Mouse (Mus musculus) embryonic fibroblast, embryonic 13.5 days (primary cell): Measurements from ENCODE around the gene Nfic. TPM values are rescaled to one million over a fixed set of nuclear protein-coding genes. Genes with fewer than 3 reads are reported as not detected.

ENCODE experiments used
- H3K27ac ChIP-seq: 2 replicates; pipeline ENCODE4 v1.5.1; 2012; ENCODE audit warnings: low read length, control low read depth, inconsistent platforms; ENCODE audit not compliant: insufficient read depth
- H3K4me1 ChIP-seq: 2 replicates; pipeline ENCODE4 v1.6.1; 2011; ENCODE audit warnings: low read length; ENCODE audit not compliant: control insufficient read depth, insufficient read depth
- H3K4me3 ChIP-seq: 2 replicates; pipeline ENCODE4 v1.5.1; 2011; ENCODE audit warnings: mild to moderate bottlenecking, control low read depth, low read length; ENCODE audit not compliant: insufficient read depth
- CTCF ChIP-seq: IDR thresholded peaks from 2 replicates; pipeline ENCODE4 v1.5.1; 2011; ENCODE audit warnings: mild to moderate bottlenecking, control low read depth, low read length, moderate library complexity, borderline replicate concordance; ENCODE audit not compliant: insufficient read depth
- POLR2A ChIP-seq: IDR thresholded peaks from 2 replicates; pipeline ENCODE4 v1.6.1; 2011; ENCODE audit warnings: low read depth, mild to moderate bottlenecking, control low read depth, low read length, moderate library complexity
- polyA plus RNA-seq: library from polyadenylated mRNA; stranded (reverse); fragments of >200 nt; gene quantifications from 2 replicates; pipeline ENCODE4 v1.2.4, GENCODE M21; 2011; ENCODE audit warnings: low read depth; ENCODE audit not compliant: missing spikeins, insufficient read length

Nfic gene
- polyA plus RNA-seq, 1 experiment = 84.8 TPM

GRCm38 (mm10) chr10:81430831-81431525 lies 24.5 kb downstream of the Nfic start:
- H3K4me1 ChIP-seq = peaks cover 2% of the 10 kb centered on the region; the same call in 1 of the 2 replicates
- peak overlapping the region; percentile 53 for H3K4me3 ChIP-seq
- TF ChIP-seq CTCF = no peak
- TF ChIP-seq POLR2A = peak; percentile 54
- no peak overlapping the region for H3K27ac ChIP-seq

DNA sequence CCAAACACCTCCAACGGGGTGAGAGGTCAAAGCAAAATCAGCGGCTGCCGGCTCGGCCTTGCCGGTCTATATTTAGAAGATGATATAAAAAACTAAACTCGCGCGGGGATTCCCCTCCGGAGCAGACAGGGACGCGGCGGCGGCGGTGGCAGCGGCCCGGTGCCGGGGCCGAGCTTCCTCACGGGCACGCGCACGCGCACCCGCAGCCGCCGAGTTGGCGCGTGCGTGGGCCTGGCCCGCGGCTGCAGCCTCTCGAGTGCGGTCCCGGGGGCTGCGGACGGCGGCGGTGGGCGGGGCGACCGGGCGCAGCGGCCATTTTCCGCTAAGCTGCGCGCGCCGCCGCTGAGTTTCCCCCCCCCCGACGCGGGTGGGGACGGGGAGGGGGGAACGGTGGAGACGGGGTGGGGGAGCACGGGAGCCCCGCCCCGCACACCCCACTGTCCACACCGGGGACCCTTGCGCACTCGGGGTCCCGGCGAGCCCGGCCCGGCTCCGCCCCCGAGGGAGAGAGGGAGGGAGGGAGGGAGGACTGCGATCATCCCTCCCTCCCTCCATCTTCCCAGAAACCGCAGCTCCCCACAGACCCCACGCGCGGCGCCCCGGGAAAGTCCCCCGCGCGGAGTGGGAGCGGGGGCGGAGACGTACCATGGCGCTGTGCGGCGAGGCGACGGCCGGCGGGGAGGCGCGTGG lies 25.1 kb downstream of the Nfic start:
- TF ChIP-seq POLR2A (no peak), CTCF (no peak)
- Histone ChIP-seq H3K27ac (peak overlapping the region; percentile 25), H3K4me3 (peak overlapping the region; percentile 53), H3K4me1 (peaks cover 2% of the 10 kb centered on the region; the same call in 1 of the 2 replicates)

DNA sequence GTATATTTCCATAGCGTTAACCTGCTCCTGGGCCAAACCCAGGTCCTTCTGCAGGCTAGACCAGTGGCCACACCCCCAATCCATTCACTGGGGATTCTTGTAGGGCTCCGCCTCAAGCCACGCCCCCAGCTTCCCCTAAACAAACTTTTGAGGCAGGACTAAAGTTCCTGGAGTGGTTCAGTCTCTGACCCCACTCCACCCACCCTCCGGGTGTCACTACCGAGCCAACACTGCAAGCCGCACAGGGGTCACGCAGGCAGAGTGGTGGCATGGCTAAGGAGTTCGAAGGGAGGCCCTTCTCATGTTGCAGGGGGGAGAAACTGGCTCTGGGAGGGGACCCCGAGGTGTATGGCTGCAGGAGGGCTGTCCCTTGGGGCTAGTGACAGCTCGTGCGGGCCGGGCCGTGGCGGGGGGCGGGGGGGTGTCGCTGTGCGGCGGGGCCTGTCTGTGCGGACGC lies 25.8 kb downstream of the Nfic start:
- Histone ChIP-seq H3K4me1 (peaks cover 2% of the 10 kb centered on the region; the same call in 1 of the 2 replicates), H3K4me3 (peak overlapping the region; percentile 38), H3K27ac (peak overlapping the region; percentile 25; the same call in 1 of the 2 replicates)
- TF ChIP-seq CTCF (no peak), POLR2A (peak; percentile 77)

GRCm38 (mm10) chr10:81429092-81429491 lies 26.3 kb downstream of the Nfic start:
- Histone ChIP-seq H3K4me1 (peaks cover 2% of the 10 kb centered on the region; the same call in 1 of the 2 replicates), H3K27ac (no peak overlapping the region), H3K4me3 (no peak overlapping the region)
- TF ChIP-seq POLR2A (no peak), CTCF (no peak)

- H3K4me1 ChIP-seq = peaks cover 2% of the 10 kb centered on the region; the same call in 1 of the 2 replicates
- no peak overlapping the region for H3K27ac ChIP-seq
- TF ChIP-seq POLR2A = no peak
Observed at GRCm38 (mm10) chr10:81428507-81428870, 26.9 kb downstream of the Nfic start.

DNA sequence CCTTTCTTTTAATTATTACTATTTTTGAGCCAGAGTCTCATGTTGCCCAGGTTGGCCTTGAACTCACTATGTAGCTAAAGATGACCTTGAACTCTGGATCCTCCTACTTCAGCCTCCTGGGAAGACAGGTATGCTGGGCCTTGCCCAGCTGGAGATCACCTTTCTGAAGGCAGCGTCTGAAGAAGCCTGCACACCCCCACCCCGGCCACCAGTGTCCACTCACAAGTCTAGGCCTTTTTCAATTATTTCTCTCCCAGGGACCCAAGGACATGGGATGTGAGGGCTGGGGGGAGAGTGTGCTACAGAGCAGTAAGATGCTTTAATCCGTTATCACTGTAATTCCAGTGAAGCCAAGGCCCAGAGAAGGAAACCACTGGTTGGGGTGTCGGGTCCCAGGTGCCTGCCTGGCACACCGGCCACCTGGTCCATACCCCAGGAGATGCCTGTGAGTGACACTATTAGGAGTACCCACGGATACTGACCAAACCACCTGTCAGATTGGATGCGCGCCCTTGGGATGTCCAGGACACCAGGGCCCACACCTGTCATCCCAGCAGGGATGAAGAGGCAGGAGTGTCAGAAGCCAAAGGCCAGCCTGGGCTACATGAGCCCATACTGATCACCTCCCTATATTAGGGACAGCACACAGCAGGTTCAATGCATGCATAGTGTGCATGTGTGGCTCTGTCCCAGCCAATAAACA lies 27.5 kb downstream of the Nfic start:
- H3K27ac ChIP-seq = no peak overlapping the region
- H3K4me1 ChIP-seq = peaks cover 2% of the 10 kb centered on the region; the same call in 1 of the 2 replicates
- TF ChIP-seq CTCF = no peak
- TF ChIP-seq POLR2A = no peak
- no peak overlapping the region for H3K4me3 ChIP-seq

More at GRCm38 (mm10) chr10:81428507-81428870, 26.9 kb downstream of the Nfic start:
- H3K4me3 ChIP-seq = no peak overlapping the region

GRCm38 (mm10) chr10:81427327-81427726 lies 28.1 kb downstream of the Nfic start:
- peaks cover 2% of the 10 kb centered on the region; the same call in 1 of the 2 replicates for H3K4me1 ChIP-seq
- H3K4me3 ChIP-seq = peak overlapping the region; percentile 73; the same call in 1 of the 2 replicates
- no peak overlapping the region for H3K27ac ChIP-seq
- TF ChIP-seq POLR2A (no peak), CTCF (no peak)

DNA sequence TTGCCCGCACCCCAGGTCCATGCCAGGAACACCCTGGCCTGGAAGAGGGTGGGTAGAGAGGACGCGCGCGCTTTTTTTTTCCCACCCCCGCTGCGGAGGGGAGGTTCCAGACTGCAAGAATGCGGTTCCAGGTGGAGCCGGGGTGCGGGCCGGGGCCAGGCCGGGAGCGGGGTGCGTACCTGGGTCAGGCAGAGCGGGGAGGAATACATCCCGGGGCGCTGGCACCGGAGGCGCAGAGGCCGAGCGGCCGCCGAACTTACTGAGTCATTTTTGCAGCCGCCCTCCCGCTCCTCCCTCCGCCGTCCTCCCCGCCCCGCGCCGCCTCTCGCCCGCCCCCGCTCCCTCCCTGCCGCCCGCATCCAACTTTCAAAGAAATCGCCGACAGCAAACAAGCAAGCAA lies 28.5 kb downstream of the Nfic start:
- TF ChIP-seq POLR2A = peak; percentile 67
- TF ChIP-seq CTCF = no peak
- peak overlapping the region; percentile 73 for H3K4me3 ChIP-seq
- H3K27ac ChIP-seq = peak overlapping the region; percentile 90
- H3K4me1 ChIP-seq = peaks cover 2% of the 10 kb centered on the region; the same call in 1 of the 2 replicates

DNA sequence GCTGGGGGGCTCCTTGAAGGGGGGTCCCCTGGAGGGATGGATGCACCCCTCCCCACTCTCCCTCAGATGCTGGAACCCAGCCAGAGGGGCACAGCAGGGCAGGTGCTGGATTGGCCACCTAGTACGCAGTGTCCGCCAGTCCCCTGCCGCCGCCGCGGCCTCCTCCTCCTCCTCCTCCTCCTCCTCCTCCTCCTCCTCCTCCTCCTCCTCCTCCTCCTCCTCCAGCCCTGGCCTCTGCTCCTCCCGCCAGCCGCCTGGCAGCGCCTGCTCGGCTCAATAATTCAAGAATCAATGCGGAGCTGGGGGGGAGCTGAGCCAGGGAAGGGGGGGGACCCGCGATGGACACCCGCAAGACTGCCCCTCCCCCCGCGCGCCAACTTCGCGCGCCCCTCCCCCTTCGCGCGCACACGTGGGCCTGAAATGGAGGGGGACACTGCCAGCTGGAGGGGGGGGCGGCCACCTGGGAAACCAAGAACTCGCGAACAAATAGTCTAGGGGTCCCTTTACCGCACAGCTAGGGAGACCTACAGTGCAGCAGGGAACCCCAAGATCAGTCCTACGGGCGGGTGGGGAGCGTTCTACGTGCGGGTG lies 29.3 kb downstream of the Nfic start:
- TF ChIP-seq CTCF (no peak), POLR2A (no peak)
- Histone ChIP-seq H3K27ac (peak overlapping the region; percentile 90), H3K4me1 (peaks cover 2% of the 10 kb centered on the region; the same call in 1 of the 2 replicates), H3K4me3 (peak overlapping the region; percentile 73)
